Mouse (Mus musculus) heart, embryonic 14.5 days (tissue): ENCODE results near the gene Hs3st4. TPM values are rescaled to one million over a fixed set of nuclear protein-coding genes. Genes with fewer than 3 reads are reported as not detected.
A peak's percentile ranks its signal among the peaks of the same experiment; 100 is the strongest.

ENCODE experiments used
- ATAC-seq: fragments of 200-750 bp; cut with Nextera tagmentation; 2 replicates; pipeline ENCODE4 v1.8.0; 2017; ENCODE audit warnings: low read depth, moderate TSS enrichment; ENCODE audit not compliant: insufficient number of reproducible peaks, insufficient read depth, low FRiP score
- H3K27ac ChIP-seq, 2 experiments: fragments of 200-500 bp in 1 of 2; fragments of 300-500 bp in 1 of 2; sonication (generic) in 1 of 2; replicated peaks in 1 of 2; 2 replicates each; pipeline ENCODE4 v1.5.1; 2012 to 2014; ENCODE audit warnings: low read depth in 2 of 2, low read length in 2 of 2, control low read depth in 1 of 2, mild to moderate bottlenecking in 1 of 2, mixed read lengths in 1 of 2; ENCODE audit not compliant: control insufficient read depth in 1 of 2, insufficient read depth in 1 of 2
- H3K27me3 ChIP-seq: fragments of 300-500 bp; sonication (generic); 2 replicates; pipeline ENCODE4 v1.6.1; 2014; ENCODE audit warnings: mild to moderate bottlenecking, low read length, control low read depth; ENCODE audit not compliant: control insufficient read depth, insufficient read depth
- H3K36me3 ChIP-seq: fragments of 300-500 bp; sonication (generic); 2 replicates; pipeline ENCODE4 v1.6.1; 2014; ENCODE audit warnings: mild to moderate bottlenecking, control low read depth, low read length, mixed read lengths; ENCODE audit not compliant: control insufficient read depth, insufficient read depth
- H3K4me1 ChIP-seq, 2 experiments: fragments of 200-500 bp in 1 of 2; fragments of 300-500 bp in 1 of 2; sonication (generic) in 1 of 2; 2 replicates each; pipeline ENCODE4 v1.6.1; 2012 to 2014; ENCODE audit warnings: low read length in 2 of 2, control low read depth in 1 of 2, mixed read lengths in 1 of 2; ENCODE audit not compliant: control insufficient read depth in 2 of 2, insufficient read depth in 2 of 2
- H3K4me2 ChIP-seq: fragments of 300-500 bp; sonication (generic); 2 replicates; pipeline ENCODE4 v1.6.1; 2014; ENCODE audit warnings: mild to moderate bottlenecking, low read length
- H3K4me3 ChIP-seq, 2 experiments: fragments of 200-500 bp in 1 of 2; fragments of 300-500 bp in 1 of 2; sonication (generic) in 1 of 2; 2 replicates each; pipeline ENCODE4 v1.5.1; 2012 to 2014; ENCODE audit warnings: low read length in 2 of 2, mild to moderate bottlenecking in 2 of 2, control low read depth in 1 of 2, low read depth in 1 of 2, moderate library complexity in 1 of 2; ENCODE audit not compliant: control insufficient read depth in 1 of 2, insufficient read depth in 1 of 2
- H3K9ac ChIP-seq: fragments of 300-500 bp; sonication (generic); 2 replicates; pipeline ENCODE4 v1.6.1; 2014; ENCODE audit warnings: mild to moderate bottlenecking, low read length
- H3K9me3 ChIP-seq: fragments of 300-500 bp; sonication (generic); 2 replicates; pipeline ENCODE4 v1.6.1; 2016; ENCODE audit warnings: low read length, control low read depth; ENCODE audit not compliant: control insufficient read depth
- WGBS: fragments of 180-500 bp; shearing (Covaris S2); extraction: QIAGEN DNeasy Blood & Tissue Kit; methylation state at CpG from one replicate; pipeline ENCODE4 v1.1.7; 2014; 5-methylcytosine and 5-hydroxymethylcytosine counted together
- polyA plus RNA-seq: library from polyadenylated mRNA; unstranded; fragments of >200 nt; fragmentation: Nextera tagmentation; extraction: Ambion mirVana; gene quantifications from 2 replicates; pipeline ENCODE4 v1.2.1, GENCODE M21; 2014

The Hs3st4 gene
- polyA plus RNA-seq, 1 experiment from 2014 or later = 1.0 TPM

DNA sequence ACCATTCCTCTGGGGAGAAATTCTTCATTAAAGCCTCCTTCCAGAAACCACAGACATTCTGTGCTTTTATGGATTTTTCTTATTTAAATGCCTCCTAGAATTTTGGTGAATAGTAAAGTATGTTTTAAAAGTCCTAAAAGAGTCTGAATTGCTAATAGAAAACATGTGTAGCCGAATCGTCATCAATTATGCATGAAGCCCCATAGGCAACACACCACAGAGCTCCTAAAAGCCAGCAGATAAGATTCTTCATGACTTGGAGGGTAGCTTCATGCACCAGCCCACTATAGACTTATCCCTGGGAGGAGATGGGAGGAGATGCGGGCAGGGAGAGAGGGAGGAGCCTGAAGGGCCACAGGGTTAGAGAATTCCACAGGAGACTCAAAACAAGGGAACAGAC lies 358.8 kb downstream of the Hs3st4 start:
- Histone ChIP-seq H3K9me3 (no peaks in the 10 kb centered on the region), H3K27me3 (no peaks in the 10 kb centered on the region), H3K9ac (no peak overlapping the region), H3K4me2 (no peak overlapping the region), H3K36me3 (no peaks in the 10 kb centered on the region), H3K27ac (no peak overlapping the region), H3K4me1 (no peaks in the 10 kb centered on the region), H3K4me3 (no peak overlapping the region)
- 78% methylated on average over 3 of the region's 3 CpGs for WGBS
- no peak for ATAC-seq

GRCm38 (mm10) chr7:124347218-124348017 lies 364.7 kb downstream of the Hs3st4 start:
- peak overlapping the region; percentile 41 for H3K4me2 ChIP-seq

GRCm38 (mm10) chr7:124354035-124354434 lies 371.4 kb downstream of the Hs3st4 start:
- Histone ChIP-seq H3K27ac (no peak overlapping the region), H3K9ac (no peak overlapping the region), H3K4me1 (no peaks in the 10 kb centered on the region; a peak in 1 of 4 replicates), H3K36me3 (no peaks in the 10 kb centered on the region), H3K27me3 (no peaks in the 10 kb centered on the region), H3K4me3 (no peak overlapping the region), H3K9me3 (no peaks in the 10 kb centered on the region), H3K4me2 (no peak overlapping the region)
- no peak for ATAC-seq
- 90% methylated on average over 4 of the region's 4 CpGs for WGBS

More at GRCm38 (mm10) chr7:124347218-124348017, 364.7 kb downstream of the Hs3st4 start:
- 34% methylated on average over 13 of the region's 13 CpGs for WGBS
- Histone ChIP-seq H3K9me3 (no peaks in the 10 kb centered on the region), H3K9ac (no peak overlapping the region), H3K36me3 (no peaks in the 10 kb centered on the region), H3K4me3 (no peak overlapping the region), H3K27me3 (no peaks in the 10 kb centered on the region), H3K27ac (no peak overlapping the region), H3K4me1 (no peaks in the 10 kb centered on the region)
- no peak for ATAC-seq

DNA sequence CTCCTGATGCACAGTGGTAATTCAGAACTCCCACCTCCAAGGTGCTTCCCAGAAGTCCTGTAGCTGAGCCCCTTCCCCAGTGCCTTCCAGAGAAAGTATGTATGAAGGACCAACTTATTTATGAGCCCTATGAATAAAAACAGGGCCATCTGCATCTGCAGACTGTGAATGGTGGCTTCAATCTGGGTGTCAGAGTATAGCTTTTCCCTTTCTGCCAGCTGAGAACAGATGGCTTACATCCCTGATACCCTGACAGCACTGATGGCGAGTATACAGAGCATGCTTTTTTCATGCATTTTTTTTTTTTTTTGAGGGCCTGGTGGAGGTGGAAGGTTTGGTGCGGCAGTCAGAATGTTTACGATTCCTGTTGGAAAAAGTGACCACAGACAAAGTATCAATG lies 375.4 kb downstream of the Hs3st4 start:
- no peak overlapping the region for H3K9ac ChIP-seq
- no peak for ATAC-seq
- H3K4me3 ChIP-seq = no peak overlapping the region
- no peak overlapping the region for H3K27ac ChIP-seq
- no peaks in the 10 kb centered on the region for H3K36me3 ChIP-seq
- WGBS = 25% methylated on average over 3 of the region's 3 CpGs
- no peaks in the 10 kb centered on the region for H3K9me3 ChIP-seq
- no peaks in the 10 kb centered on the region for H3K27me3 ChIP-seq
- no peak overlapping the region for H3K4me2 ChIP-seq
- H3K4me1 ChIP-seq = no peaks in the 10 kb centered on the region; a peak in 1 of 4 replicates

- H3K27me3 ChIP-seq = no peaks in the 10 kb centered on the region
- no peak for ATAC-seq
- no peaks in the 10 kb centered on the region; a peak in 1 of 4 replicates for H3K4me1 ChIP-seq
- H3K4me2 ChIP-seq = no peak overlapping the region
- no peaks in the 10 kb centered on the region for H3K36me3 ChIP-seq
- no peaks in the 10 kb centered on the region for H3K9me3 ChIP-seq
- no peak overlapping the region for H3K4me3 ChIP-seq
- no peak overlapping the region for H3K9ac ChIP-seq
- H3K27ac ChIP-seq = no peak overlapping the region
- 71% methylated on average over 4 of the region's 4 CpGs for WGBS
Measured at GRCm38 (mm10) chr7:124359836-124360235, 377.2 kb downstream of the Hs3st4 start.

DNA sequence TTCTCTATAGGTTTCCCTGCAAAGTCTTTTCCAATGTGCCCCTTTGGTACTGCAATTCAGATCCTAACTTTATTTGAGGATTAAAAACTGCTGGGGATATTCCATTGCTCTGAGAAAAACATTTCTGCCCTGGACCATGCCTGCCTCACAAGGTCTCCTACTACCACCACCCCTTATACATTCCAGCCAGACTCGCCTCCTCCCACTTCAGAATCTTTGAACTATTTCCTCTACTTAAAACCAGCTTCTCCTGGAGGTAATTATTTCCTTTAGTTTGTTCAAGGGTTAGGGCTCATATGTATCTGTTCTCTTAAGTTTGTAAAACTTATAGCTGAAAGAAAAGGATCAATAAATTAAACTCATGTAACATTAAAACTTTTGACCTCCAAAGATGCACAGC lies 389.6 kb downstream of the Hs3st4 start:
- no peaks in the 10 kb centered on the region for H3K4me1 ChIP-seq
- no peak overlapping the region for H3K27ac ChIP-seq
- H3K4me3 ChIP-seq = no peak overlapping the region
- no peaks in the 10 kb centered on the region for H3K9me3 ChIP-seq
- H3K4me2 ChIP-seq = no peak overlapping the region
- no peak for ATAC-seq
- no peaks in the 10 kb centered on the region for H3K36me3 ChIP-seq
- WGBS = 53% methylated on average over 1 of the region's 1 CpGs
- no peaks in the 10 kb centered on the region for H3K27me3 ChIP-seq
- H3K9ac ChIP-seq = no peak overlapping the region

- H3K4me1 ChIP-seq = no peaks in the 10 kb centered on the region
- WGBS = 97% methylated on average over 2 of the region's 2 CpGs
- H3K27ac ChIP-seq = no peak overlapping the region
- H3K4me2 ChIP-seq = no peak overlapping the region
- no peak for ATAC-seq
- H3K27me3 ChIP-seq = no peaks in the 10 kb centered on the region
- H3K36me3 ChIP-seq = no peaks in the 10 kb centered on the region
- no peak overlapping the region for H3K4me3 ChIP-seq
- no peaks in the 10 kb centered on the region for H3K9me3 ChIP-seq
- no peak overlapping the region for H3K9ac ChIP-seq
Measured at GRCm38 (mm10) chr7:124372697-124373096, 390.0 kb downstream of the Hs3st4 start.

GRCm38 (mm10) chr7:124383489-124383888 lies 400.8 kb downstream of the Hs3st4 start:
- WGBS = 36% methylated on average over 4 of the region's 4 CpGs
- ATAC-seq = no peak
- no peaks in the 10 kb centered on the region for H3K9me3 ChIP-seq
- H3K4me3 ChIP-seq = no peak overlapping the region
- H3K36me3 ChIP-seq = no peaks in the 10 kb centered on the region
- H3K9ac ChIP-seq = no peak overlapping the region
- no peaks in the 10 kb centered on the region for H3K27me3 ChIP-seq
- H3K27ac ChIP-seq = no peak overlapping the region
- H3K4me1 ChIP-seq = no peaks in the 10 kb centered on the region
- no peak overlapping the region for H3K4me2 ChIP-seq
